Mouse (Mus musculus) spleen, adult 2 months (tissue): ENCODE data around the gene Supt6. TPM values are rescaled to one million over a fixed set of nuclear protein-coding genes. Genes with fewer than 3 reads are reported as not detected.

ENCODE experiments used
- DNase-seq, 2 experiments: peaks; one replicate each; pipeline versions ENCODE4 v3.0.0 to v3.0.0-alpha.2; 2012 to 2021; ENCODE audit warnings: low spot score in 2 of 2, low read depth in 1 of 2
- H3K27ac ChIP-seq: fragments of 200-500 bp; 2 replicates; pipeline ENCODE4 v1.5.1; 2012; ENCODE audit warnings: low read length, inconsistent platforms; ENCODE audit not compliant: insufficient read depth
- H3K27me3 ChIP-seq: fragments of 200-500 bp; 2 replicates; pipeline ENCODE4 v1.6.1; 2012; ENCODE audit warnings: mild to moderate bottlenecking, moderate library complexity, low read length, inconsistent platforms; ENCODE audit not compliant: control insufficient read depth, insufficient read depth
- H3K36me3 ChIP-seq: fragments of 200-500 bp; 2 replicates; pipeline ENCODE4 v1.6.1; 2012; ENCODE audit warnings: mild to moderate bottlenecking, low read length, inconsistent platforms; ENCODE audit not compliant: control insufficient read depth, insufficient read depth
- H3K4me1 ChIP-seq: fragments of 200-500 bp; 2 replicates; pipeline ENCODE4 v1.6.1; 2011; ENCODE audit warnings: inconsistent platforms; ENCODE audit not compliant: control insufficient read depth, insufficient read depth, insufficient read length
- H3K4me3 ChIP-seq: fragments of 200-500 bp; 2 replicates; pipeline ENCODE4 v1.5.1; 2011; ENCODE audit warnings: mild to moderate bottlenecking, inconsistent platforms; ENCODE audit not compliant: insufficient read depth, insufficient read length; ENCODE audit errors: extremely low read depth
- CTCF ChIP-seq: fragments of 200-500 bp; IDR thresholded peaks from 2 replicates; pipeline ENCODE4 v1.5.1; 2011; ENCODE audit warnings: mild to moderate bottlenecking, inconsistent platforms; ENCODE audit not compliant: insufficient read depth, insufficient read length, insufficient replicate concordance; ENCODE audit errors: extremely low read depth
- POLR2A ChIP-seq: fragments of 200-500 bp; IDR thresholded peaks from 2 replicates; pipeline ENCODE4 v1.6.1; 2011; ENCODE audit warnings: low read depth, low read length, inconsistent platforms
- WGBS: fragments of 180-500 bp; shearing (Covaris S2); methylation state at CpG from one replicate; pipeline ENCODE4 v1.1.7; 2018; 5-methylcytosine and 5-hydroxymethylcytosine counted together
- polyA plus RNA-seq: library from polyadenylated mRNA; depleted of rRNA; stranded (reverse); fragments of >200 nt; gene quantifications from 2 replicates; pipeline ENCODE4 v1.2.3, GENCODE M21; 2012

Supt6 gene
- polyA plus RNA-seq, 1 experiment, result 20.2 TPM

GRCm38 (mm10) chr11:78275596-78275995 is 29.8 kb upstream of the Supt6 start:
- no peaks in the 10 kb centered on the region for H3K27me3 ChIP-seq
- 94% methylated on average over 1 of the region's 1 CpGs for WGBS
- no peak overlapping the region for H3K4me3 ChIP-seq
- no peak overlapping the region for H3K27ac ChIP-seq
- no peak for TF ChIP-seq CTCF
- no peak for TF ChIP-seq POLR2A
- no peak for DNase-seq
- peaks cover 60% of the 10 kb centered on the region for H3K36me3 ChIP-seq
- no peaks in the 10 kb centered on the region; the same call in 1 of the 2 replicates for H3K4me1 ChIP-seq

- no peaks in the 10 kb centered on the region for H3K27me3 ChIP-seq
Observed at GRCm38 (mm10) chr11:78271986-78272385, 26.2 kb upstream of the Supt6 start.

GRCm38 (mm10) chr11:78265571-78265970 is 19.8 kb upstream of the Supt6 start:
- H3K27ac ChIP-seq, result no peak overlapping the region
- WGBS, result 94% methylated on average over 6 of the region's 6 CpGs
- H3K27me3 ChIP-seq, result no peaks in the 10 kb centered on the region
- H3K4me1 ChIP-seq, result 0 out of 2 replicates have a peak, but pooled peaks cover 2% of the 10 kb centered on the region
- H3K36me3 ChIP-seq, result peaks cover 48% of the 10 kb centered on the region
- TF ChIP-seq CTCF, result no peak
- no peak for TF ChIP-seq POLR2A
- no peak for DNase-seq
- H3K4me3 ChIP-seq, result no peak overlapping the region

More at GRCm38 (mm10) chr11:78271986-78272385, 26.2 kb upstream of the Supt6 start:
- Histone ChIP-seq H3K36me3 (peaks cover 62% of the 10 kb centered on the region), H3K4me1 (no peaks in the 10 kb centered on the region), H3K27ac (no peak overlapping the region), H3K4me3 (no peak overlapping the region)
- 94% methylated on average over 13 of the region's 13 CpGs for WGBS
- TF ChIP-seq POLR2A (no peak), CTCF (no peak)
- DNase-seq, result no peak

GRCm38 (mm10) chr11:78262550-78262949 is 16.8 kb upstream of the Supt6 start:
- Histone ChIP-seq H3K36me3 (peaks cover 28% of the 10 kb centered on the region), H3K27me3 (no peaks in the 10 kb centered on the region), H3K27ac (no peak overlapping the region), H3K4me1 (0 out of 2 replicates have a peak, but pooled peaks cover 2% of the 10 kb centered on the region), H3K4me3 (no peak overlapping the region)
- peak; percentile 39 to 47 for DNase-seq
- peak; percentile 53; the same call in 1 of the 2 replicates for TF ChIP-seq CTCF
- TF ChIP-seq POLR2A, result no peak
- WGBS, result 4% methylated on average over 8 of the region's 8 CpGs

GRCm38 (mm10) chr11:78261380-78262352 is 15.9 kb upstream of the Supt6 start, which contains the start of gene 2610507B11Rik:
TSS of gene 2610507B11Rik (plus strand) at chr11:78261752.
- H3K4me1 ChIP-seq, result 0 out of 2 replicates have a peak, but pooled peaks cover 2% of the 10 kb centered on the region
- no peak for TF ChIP-seq CTCF
- no peak; the same call in 1 of the 2 replicates for TF ChIP-seq POLR2A
- peak within 1 kb of the TSS; percentile 81 for H3K27ac ChIP-seq
- WGBS, result under 1% methylated on average over 88 of the region's 115 CpGs
- DNase-seq, result peak; percentile 84 to 91
- H3K4me3 ChIP-seq, result peak within 1 kb of the TSS; percentile 96
- H3K36me3 ChIP-seq, result peaks cover 21% of the 10 kb centered on the region
- no peaks in the 10 kb centered on the region for H3K27me3 ChIP-seq

GRCm38 (mm10) chr11:78260489-78261258 is 14.9 kb upstream of the Supt6 start:
- Histone ChIP-seq H3K36me3 (peaks cover 15% of the 10 kb centered on the region), H3K4me3 (no peak overlapping the region), H3K27me3 (no peaks in the 10 kb centered on the region), H3K27ac (no peak overlapping the region), H3K4me1 (0 out of 2 replicates have a peak, but pooled peaks cover 2% of the 10 kb centered on the region)
- WGBS, result 96% methylated on average over 2 of the region's 2 CpGs
- no peak for DNase-seq
- no peak for TF ChIP-seq CTCF
- TF ChIP-seq POLR2A, result no peak
